Mouse (Mus musculus): ENCODE measurements around the gene Msantd2. TPM values are rescaled to one million over a fixed set of nuclear protein-coding genes. Genes with fewer than 3 reads are reported as not detected.

Msantd2 gene
- polyA plus RNA-seq, 1 experiment: 40.7 TPM

- H3K4me1 ChIP-seq (ENCODE audit: control insufficient read depth, insufficient read depth, low read length): no peaks in the 10 kb centered on the region
- TF ChIP-seq POLR2A (IDR thresholded peaks at IDR 0.05; ENCODE audit: borderline replicate concordance, insufficient read depth, low read length) (no peak), CTCF (IDR thresholded peaks at IDR 0.05; ENCODE audit: borderline replicate concordance, insufficient read depth, low read depth, low read length) (no peak)
- no peak overlapping the region for H3K27ac ChIP-seq (ENCODE audit: insufficient read depth, low read length)
- H3K27me3 ChIP-seq (ENCODE audit: control insufficient read depth, insufficient read depth, low read length): no peaks in the 10 kb centered on the region
- 78% methylated on average over 5 of the region's 5 CpGs for WGBS
- H3K4me3 ChIP-seq (replicated peaks; ENCODE audit: insufficient read depth, low read depth, low read length): no peak overlapping the region
- DNase-seq: no peak
Observed at GRCm38 (mm10) chr9:37537658-37538250, 48.6 kb downstream of the Msantd2 start.

GRCm38 (mm10) chr9:37539170-37540025 lies 50.3 kb downstream of the Msantd2 start, which contains the start of gene Vsig2:
Gene Vsig2 (plus strand): TSS chr9:37539255.
- H3K27ac ChIP-seq (ENCODE audit: insufficient read depth, low read length): no peak within 1 kb of the TSS
- no peak within 1 kb of the TSS for H3K4me3 ChIP-seq (replicated peaks; ENCODE audit: insufficient read depth, low read depth, low read length)
- TF ChIP-seq POLR2A (IDR thresholded peaks at IDR 0.05; ENCODE audit: borderline replicate concordance, insufficient read depth, low read length) (no peak), CTCF (IDR thresholded peaks at IDR 0.05; ENCODE audit: borderline replicate concordance, insufficient read depth, low read depth, low read length) (no peak)
- 62% methylated on average over 23 of the region's 23 CpGs for WGBS
- no peaks in the 10 kb centered on the region for H3K27me3 ChIP-seq (ENCODE audit: control insufficient read depth, insufficient read depth, low read length)
- no peak for DNase-seq
- H3K4me1 ChIP-seq (ENCODE audit: control insufficient read depth, insufficient read depth, low read length): no peaks in the 10 kb centered on the region

- DNase-seq: no peak
- Histone ChIP-seq H3K4me3 (replicated peaks; ENCODE audit: insufficient read depth, low read depth, low read length) (no peak overlapping the region), H3K27ac (ENCODE audit: insufficient read depth, low read length) (no peak overlapping the region), H3K27me3 (ENCODE audit: control insufficient read depth, insufficient read depth, low read length) (no peaks in the 10 kb centered on the region), H3K4me1 (ENCODE audit: control insufficient read depth, insufficient read depth, low read length) (no peaks in the 10 kb centered on the region)
- 89% methylated on average over 4 of the region's 4 CpGs for WGBS
- no peak for TF ChIP-seq CTCF (IDR thresholded peaks at IDR 0.05; ENCODE audit: borderline replicate concordance, insufficient read depth, low read depth, low read length)
- no peak for TF ChIP-seq POLR2A (IDR thresholded peaks at IDR 0.05; ENCODE audit: borderline replicate concordance, insufficient read depth, low read length)
Observed at GRCm38 (mm10) chr9:37540226-37540625, 51.1 kb downstream of the Msantd2 start.

- Histone ChIP-seq H3K4me1 (ENCODE audit: control insufficient read depth, insufficient read depth, low read length) (no peaks in the 10 kb centered on the region), H3K4me3 (replicated peaks; ENCODE audit: insufficient read depth, low read depth, low read length) (no peak overlapping the region), H3K27ac (ENCODE audit: insufficient read depth, low read length) (no peak overlapping the region), H3K27me3 (ENCODE audit: control insufficient read depth, insufficient read depth, low read length) (no peaks in the 10 kb centered on the region)
- TF ChIP-seq POLR2A (IDR thresholded peaks at IDR 0.05; ENCODE audit: borderline replicate concordance, insufficient read depth, low read length) (no peak), CTCF (IDR thresholded peaks at IDR 0.05; ENCODE audit: borderline replicate concordance, insufficient read depth, low read depth, low read length) (no peak)
- 78% methylated on average over 6 of the region's 6 CpGs for WGBS
- no peak for DNase-seq
Observed at GRCm38 (mm10) chr9:37540701-37541575, 51.8 kb downstream of the Msantd2 start.

GRCm38 (mm10) chr9:37541851-37542642 lies 52.9 kb downstream of the Msantd2 start:
- H3K27me3 ChIP-seq (ENCODE audit: control insufficient read depth, insufficient read depth, low read length): no peaks in the 10 kb centered on the region
- H3K27ac ChIP-seq (ENCODE audit: insufficient read depth, low read length): no peak overlapping the region
- H3K4me1 ChIP-seq (ENCODE audit: control insufficient read depth, insufficient read depth, low read length): no peaks in the 10 kb centered on the region
- WGBS: 69% methylated on average over 7 of the region's 7 CpGs
- TF ChIP-seq CTCF (IDR thresholded peaks at IDR 0.05; ENCODE audit: borderline replicate concordance, insufficient read depth, low read depth, low read length): no peak
- TF ChIP-seq POLR2A (IDR thresholded peaks at IDR 0.05; ENCODE audit: borderline replicate concordance, insufficient read depth, low read length): no peak
- no peak overlapping the region for H3K4me3 ChIP-seq (replicated peaks; ENCODE audit: insufficient read depth, low read depth, low read length)
- DNase-seq: no peak

- WGBS: 43% methylated on average over 12 of the region's 12 CpGs
- Histone ChIP-seq H3K4me1 (ENCODE audit: control insufficient read depth, insufficient read depth, low read length) (no peaks in the 10 kb centered on the region), H3K27me3 (ENCODE audit: control insufficient read depth, insufficient read depth, low read length) (no peaks in the 10 kb centered on the region), H3K4me3 (replicated peaks; ENCODE audit: insufficient read depth, low read depth, low read length) (peak overlapping the region; percentile 50), H3K27ac (ENCODE audit: insufficient read depth, low read length) (no peak overlapping the region)
- TF ChIP-seq POLR2A (IDR thresholded peaks at IDR 0.05; ENCODE audit: borderline replicate concordance, insufficient read depth, low read length) (no peak), CTCF (IDR thresholded peaks at IDR 0.05; ENCODE audit: borderline replicate concordance, insufficient read depth, low read depth, low read length) (no peak)
- DNase-seq: no peak
Observed at GRCm38 (mm10) chr9:37543869-37544440, 54.8 kb downstream of the Msantd2 start.

All from cerebellum, adult 2 months (tissue).